Mouse (Mus musculus) ovary, adult 18-20 months (tissue): ENCODE results near the gene Arhgef7.

Source experiments
- DNase-seq: peaks from one replicate; pipeline ENCODE4 v3.0.0; 2022; ENCODE audit warnings: low spot score, mixed read lengths

Gene Arhgef7

DNA sequence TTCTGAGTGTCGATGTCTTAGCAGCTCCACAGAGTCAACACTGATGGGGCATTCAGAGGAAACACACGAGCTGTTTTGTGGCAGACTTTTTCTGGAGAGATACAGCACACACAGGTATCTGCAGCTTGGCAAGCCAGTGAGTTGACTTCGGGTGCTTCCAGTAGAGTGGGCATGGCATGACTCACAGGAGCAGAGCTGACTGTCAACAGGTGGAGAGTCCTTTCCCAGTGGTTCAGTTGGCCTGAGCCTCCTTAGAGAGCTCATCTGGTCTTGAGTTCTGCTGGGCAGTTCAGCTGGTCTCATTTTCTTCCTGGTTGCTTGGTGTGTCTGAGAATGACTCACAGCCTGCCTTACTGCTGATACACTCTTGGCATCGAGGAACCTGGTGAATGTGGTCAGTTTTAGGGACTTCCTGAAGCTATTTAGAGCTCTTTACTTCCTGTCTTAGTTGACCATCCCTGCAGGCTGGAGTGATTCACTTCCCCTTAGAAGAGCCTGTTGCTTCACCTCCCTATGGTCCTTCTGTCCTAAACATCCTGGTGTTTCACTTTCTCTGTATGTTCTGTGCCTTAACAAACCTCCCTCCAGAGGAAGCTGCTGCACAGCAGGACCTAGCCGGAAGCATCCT is 39.8 kb downstream of the Arhgef7 start:
- no peak for DNase-seq

DNA sequence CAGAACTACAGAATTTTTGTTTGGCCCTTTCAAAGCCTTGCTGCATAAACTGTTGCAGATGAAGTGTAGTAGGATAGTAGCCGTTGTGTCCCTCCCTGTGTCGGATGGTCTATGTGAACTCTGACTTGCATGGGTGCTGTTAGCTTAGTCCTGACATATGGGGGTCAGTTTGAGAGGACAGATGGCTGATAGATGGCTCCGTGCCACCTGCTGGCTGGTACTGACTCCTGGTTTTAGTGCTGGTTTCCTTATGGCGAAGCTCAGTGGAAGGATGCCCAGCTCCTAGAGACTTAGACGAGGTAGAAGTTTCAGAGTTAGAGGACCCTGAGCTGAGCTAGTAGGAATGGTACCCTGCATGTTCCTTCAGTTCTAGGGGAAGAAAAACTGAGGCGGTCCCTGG is 42.5 kb downstream of the Arhgef7 start:
- no peak for DNase-seq

DNA sequence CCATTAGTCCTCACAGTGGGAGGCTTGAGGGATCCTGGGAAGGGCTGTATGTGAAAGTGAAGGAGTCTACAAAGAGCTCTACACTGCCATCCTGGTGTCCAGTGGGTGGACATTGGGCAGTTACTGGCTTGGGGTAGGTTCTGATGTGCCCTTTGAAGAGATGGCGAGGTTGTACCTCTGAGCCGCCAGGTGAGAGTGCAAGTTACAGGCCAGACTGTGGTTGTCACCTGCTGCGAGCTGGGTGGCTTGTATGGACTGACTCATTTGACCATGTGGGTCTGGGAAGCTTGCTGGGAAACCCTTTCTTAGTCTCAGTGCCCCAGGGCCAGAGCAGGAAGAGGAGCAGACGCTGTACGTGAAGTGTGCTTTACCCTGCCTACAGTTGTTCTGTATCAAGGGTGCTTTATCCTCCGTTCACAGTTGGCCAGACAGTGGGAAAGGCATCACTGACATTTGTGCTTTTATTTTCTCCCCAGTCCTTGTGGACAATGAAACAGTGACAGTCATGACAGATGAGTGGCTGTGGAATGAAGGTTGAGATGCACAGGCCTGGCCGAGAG is 43.1 kb downstream of the Arhgef7 start:
- no peak for DNase-seq

DNA sequence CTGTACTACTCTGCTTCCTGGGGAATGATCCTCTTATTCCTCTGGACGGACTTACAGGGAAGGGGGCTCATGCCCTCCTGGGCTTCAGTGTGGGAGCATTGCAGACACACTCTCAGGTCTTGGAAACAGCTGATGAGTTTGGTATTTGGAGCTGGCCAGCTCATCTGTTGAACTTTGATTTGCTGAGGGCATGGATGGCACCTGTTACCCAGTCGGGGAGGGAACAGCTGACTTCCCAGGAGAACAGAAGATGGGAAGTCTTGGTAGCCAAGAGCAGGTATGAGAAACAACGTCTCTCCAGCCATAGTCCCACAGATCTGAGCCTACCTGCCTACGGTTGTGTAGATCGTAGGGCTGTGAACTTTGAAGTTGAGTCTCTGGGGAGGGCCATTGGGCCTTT is 44.1 kb downstream of the Arhgef7 start:
- no peak for DNase-seq

DNA sequence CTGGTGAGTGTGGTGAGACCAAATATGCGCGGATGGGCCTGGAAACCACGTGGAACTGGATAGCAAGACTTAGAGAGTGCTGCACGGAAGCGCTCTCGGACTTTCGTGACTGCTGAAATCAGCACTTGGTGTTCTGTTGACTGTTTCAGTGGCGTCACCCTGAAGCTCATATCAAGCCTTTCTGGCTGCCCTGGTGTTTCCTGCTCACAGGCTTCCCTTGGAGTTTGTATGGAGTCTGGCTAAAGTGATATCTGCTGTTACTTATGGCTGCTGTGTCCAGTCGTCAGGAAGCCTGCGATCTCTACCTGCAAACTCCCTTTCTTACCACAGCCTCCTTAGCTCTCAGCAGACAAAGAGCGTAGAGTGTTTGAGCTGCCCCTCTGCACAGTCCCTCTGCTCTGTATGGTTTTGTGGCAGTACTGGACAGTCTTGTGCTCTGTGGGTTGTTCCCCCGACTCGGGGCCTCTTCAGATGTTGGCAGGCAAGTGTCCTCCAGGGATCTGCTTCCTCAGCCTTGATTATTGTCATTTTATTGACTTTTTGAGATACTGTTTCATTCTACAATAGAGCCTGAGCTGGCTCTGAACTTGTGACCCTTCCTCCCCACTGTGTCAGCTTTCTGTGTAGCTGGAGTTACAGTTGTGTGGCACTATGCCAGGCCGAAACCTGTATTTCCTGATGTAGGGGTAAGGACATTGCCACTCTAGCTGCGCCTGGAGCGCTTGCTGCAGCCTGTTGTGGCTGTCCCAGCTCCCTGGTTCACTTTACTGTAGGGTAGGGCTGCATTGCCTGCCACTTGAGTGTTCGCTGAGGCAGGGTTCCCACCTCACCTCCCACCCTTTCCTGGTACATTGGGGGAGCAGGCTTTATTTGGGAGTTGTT is 46.9 kb downstream of the Arhgef7 start:
- DNase-seq = no peak

DNA sequence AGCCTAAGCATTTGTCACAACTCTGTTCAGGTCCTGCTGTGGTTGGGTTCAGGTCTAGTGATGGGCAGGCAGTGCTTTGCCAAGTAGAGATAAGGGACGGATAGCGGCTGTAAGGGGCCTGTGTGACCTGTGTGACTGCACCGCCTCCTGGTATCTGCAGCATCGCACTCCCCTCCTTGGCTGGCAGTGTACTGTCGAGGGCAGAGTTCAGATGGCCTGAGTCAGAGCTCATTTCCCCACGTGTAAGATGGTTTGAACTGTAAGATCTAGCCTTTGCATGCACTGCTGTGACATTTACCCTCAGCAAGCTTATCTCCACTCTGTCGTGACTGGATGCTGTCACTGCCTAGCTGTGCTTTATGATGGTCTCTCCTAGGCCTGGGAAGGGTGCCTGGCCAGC is 48.4 kb downstream of the Arhgef7 start:
- no peak for DNase-seq

DNA sequence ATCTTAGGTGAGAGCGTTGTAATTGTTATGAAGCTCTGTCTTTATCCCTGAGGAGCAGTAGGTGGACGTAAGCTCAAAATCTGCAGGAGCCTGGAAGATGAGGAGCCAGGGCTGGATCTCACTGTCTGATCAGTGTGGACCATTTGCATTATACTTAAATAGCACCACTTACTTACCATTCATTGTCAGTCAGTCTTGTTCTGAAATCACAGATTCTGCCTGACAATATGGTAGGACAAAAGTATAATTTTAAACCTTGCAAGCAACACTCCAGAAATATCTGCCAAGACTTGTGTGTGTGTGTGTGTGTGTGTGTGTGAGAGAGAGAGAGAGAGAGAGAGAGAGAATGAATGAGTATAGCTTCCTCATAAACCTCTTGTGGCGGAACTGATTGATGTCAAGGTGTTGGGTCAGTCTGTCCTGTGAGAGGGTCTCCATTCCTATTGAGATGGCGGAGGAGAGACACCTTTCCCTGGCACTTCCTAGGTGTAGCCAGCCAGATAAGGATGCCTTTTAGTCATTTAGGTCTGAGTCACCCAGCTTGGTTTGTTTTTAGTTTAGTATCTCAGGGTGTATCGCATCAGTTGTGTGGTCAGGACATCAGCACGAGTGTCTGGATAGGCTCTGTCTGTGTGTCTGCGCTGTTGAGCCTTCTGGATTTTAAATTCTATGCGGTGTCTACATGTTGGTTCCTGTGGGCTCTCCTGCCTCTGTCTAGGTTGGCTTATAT is 49.1 kb downstream of the Arhgef7 start:
- no peak for DNase-seq

GRCm38 (mm10) chr8:11777201-11777600 is 49.7 kb downstream of the Arhgef7 start:
- DNase-seq = no peak

DNA sequence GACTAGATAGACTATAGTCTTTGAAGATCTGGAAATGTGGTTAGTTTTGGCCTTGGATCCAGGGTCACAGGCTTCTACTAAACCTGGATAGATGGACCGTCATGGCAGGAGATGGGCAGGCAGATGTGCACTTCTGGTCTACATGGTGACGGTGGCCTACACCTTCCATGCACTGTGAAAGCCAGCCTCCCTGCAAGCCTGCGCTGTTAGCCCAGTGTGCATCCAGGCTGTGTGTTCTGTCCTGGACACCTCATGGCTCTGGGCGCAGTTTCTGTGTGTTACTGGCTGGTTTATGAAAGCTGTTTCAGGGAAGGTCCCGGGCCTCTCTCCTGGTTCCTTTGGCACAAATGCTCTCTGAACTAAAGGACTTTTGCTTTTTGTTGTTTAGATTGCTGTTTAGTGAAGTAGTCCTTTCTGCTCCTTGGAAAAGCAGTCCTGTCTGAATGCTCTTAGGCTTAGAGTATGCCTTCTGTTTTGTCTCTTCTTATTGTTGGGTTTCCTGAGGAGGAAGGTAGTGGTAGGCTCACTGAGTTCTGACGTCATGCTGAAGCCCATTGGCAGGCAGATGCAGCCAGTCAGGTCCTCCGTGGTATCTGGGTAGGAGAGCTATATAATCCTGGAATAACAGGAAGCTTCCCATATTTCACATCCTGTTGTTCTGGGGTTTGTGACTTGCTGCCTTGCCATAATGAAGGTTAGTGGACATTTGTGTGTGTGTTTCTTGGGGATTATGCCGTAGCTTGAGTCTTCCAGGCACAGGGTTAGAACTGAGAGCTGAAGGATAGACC is 51.3 kb downstream of the Arhgef7 start:
- DNase-seq = no peak

DNA sequence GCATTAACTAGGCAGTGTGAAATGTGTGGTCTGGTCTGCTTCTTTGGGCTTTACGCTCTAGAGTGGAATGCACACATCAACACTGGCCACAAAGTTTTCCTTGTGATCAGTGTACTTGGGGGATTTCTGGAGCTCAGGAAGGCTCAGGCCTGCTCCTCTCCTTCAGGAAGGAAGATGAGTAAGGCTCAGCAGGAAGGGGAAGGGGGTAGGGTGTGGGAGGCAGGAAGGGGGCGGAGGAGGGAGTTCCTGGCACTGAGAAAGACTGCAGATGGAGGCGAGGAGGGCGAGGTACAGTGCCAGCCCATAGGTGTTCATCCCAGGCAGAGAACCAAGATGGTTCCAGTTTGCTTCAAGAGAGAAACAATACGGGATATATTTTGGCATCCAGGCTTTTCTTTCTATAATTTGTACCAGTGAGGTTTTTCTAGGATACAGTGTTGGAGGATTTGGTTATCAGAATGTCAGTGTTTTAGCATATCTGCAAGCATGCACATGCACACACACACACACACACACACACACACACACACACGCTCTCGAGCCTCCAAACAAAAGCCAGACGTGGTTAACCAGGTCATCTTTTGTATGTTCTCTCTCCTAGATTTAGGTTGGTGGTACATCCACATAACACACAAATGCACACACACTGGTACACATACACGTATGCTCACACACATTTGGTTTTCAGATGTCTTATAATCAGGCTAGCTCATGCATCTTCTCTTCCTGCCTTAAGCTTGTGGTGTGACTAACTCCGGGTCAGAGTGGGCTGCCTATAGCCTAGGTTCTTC is 52.5 kb downstream of the Arhgef7 start:
- no peak for DNase-seq

DNA sequence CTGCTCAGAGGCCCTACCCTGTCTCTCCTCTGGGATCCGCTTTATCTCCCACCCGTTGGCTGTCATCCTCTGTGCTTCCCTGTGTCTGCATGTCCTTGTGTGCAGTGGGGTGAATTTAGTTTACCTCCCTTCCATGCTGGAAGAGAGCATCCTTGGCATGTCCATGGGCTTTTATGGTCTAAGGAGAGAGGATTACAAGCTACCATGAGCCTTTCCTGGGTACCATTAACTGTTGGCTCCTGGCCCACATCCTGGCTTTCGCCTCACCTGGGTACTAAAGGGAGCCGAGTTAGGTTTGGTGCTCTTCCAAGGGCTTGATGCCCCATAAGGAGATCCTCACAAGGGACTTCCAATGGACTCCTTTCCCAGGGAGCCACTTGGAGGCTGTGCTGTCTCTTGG is 53.1 kb downstream of the Arhgef7 start:
- no peak for DNase-seq

DNA sequence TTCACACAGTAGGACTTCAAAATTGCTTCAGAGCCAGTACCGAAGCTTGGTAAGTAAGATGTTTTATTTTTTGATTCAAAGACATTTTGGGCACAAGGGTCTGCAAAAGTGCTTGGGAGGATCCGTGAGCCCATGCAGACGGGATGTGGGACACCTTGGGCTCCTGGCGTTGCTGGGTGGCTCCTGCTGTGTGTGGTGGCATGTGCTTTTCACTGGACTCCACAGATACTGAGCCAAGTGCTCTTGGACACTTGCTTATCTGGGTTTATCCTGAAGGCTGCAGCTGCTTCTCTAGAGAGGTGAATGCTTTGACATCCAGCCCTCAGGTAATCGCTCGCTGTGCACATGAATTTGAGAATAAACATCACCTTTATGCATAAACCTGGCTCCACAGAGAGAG is 55.1 kb downstream of the Arhgef7 start:
- DNase-seq = no peak

DNA sequence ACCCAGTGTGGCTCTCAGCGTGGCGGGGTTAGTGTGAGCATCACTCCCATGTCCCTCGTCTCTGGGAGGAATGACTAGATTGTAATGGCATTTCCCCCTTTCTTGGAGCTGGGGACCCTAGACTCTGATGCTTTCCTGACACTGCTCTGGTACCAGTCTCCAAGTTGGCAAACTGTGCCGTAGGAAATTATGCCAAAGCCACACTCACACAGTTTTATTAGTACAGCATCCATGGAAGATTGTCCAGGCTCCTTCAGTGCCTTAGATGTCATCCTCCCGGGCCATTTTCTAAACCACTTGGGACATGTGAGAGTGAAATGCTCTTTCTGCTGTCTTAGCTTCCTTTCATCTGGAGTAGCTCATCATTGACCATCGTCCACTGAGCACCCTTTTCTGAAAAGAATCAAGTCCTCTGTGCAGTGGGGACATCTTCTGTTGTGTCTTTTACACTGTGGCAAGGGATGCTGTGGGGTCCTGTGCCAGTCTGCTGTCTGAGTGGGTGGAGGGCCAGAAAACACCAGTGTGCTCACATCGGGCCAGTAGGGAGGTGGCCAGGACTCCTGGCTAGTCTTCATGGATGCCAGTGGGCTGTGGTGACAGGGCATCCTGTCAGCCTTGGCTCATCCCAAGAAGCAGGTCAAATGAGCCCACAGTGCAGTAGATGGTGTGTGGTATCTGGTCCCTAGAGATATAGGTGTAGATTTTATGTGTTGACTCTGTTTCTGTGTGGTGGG is 56.5 kb downstream of the Arhgef7 start:
- DNase-seq = no peak

DNA sequence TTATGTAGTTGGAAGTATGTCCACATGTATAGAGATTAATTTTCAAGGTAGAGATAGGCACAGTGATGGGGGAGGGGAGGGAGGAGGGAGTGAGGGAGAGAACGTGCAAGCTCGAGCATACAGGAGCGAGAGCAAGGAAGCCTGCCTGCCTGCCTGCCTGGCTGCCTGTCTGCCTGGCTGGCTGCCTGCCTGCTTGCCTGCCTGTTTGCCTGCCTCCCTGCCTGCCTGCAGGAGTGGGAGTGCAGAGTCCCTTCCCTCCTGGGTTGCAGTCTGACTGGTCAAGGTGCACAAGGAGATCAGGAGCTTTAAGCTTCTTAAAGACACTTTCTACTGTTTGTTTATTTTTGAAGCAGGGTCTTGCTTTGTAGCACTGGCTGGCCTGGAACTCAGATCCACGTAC is 57.6 kb downstream of the Arhgef7 start:
- DNase-seq = no peak

- no peak for DNase-seq
These were observed 58.1 kb downstream of the Arhgef7 start for GRCm38 (mm10) chr8:11785539-11786046.

DNA sequence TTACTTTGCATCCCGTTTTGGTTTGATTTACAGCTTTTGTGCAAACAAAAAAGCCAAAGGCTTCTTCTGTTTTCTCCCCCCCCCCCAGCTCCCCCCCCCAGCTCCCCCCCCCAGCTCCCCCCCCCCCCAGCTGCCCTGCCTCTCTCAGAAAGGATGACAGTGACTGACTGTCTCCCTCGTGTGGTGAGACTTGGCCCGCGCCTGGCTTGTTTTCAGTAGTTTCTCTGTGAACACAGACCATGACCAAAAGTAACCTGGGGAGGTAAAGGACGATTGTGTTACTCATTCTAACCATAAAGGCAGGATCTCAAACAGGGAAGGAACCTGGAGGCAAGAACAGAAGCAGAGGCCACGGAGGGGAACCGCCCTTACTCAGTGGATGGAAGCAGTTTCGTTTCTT is 60.7 kb downstream of the Arhgef7 start:
- no peak for DNase-seq

GRCm38 (mm10) chr8:11789168-11789567 is 61.6 kb downstream of the Arhgef7 start:
- no peak for DNase-seq

DNA sequence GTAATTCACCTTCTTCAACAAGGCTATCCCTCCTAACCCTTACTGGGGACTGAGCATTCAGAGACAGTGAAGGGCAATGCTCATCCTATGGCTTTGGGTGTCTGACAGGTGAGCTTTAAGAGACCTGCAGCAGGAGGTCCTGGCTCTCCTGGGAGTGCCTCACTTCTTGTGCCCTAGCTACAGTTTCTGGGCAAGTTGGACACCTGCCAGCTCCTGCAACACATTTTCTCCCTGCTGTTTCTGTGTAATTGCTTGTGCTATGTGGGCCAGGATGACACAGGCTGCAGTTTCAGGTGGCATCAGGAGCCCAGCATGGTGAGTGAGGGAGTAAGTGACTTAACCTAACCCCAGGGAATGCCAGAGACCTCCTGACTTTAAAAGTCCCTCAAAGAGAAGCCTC is 67.4 kb downstream of the Arhgef7 start:
- no peak for DNase-seq

DNA sequence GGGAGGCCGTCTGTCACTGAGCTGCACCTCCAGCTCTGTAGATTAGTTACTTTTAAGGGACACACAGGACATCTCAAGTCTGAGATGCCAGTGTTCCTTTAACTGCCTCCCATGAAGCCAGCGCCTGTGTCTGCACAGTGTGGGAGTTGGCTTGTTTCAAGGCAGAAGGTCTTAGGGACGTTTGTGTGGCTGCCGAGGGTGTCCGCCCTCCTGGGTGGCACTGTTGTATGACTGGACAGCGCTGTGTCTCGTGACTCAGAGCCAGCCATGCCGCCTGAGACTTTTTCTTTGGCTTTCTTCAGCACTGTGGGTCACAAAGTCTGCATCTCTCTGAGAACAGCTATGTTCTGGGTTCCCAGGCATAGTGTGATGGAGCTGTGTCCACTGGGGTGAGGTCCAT is 69.6 kb downstream of the Arhgef7 start:
- no peak for DNase-seq
